Mouse (Mus musculus): ENCODE measurements around the gene Adra2b. TPM values are rescaled to one million over a fixed set of nuclear protein-coding genes. Genes with fewer than 3 reads are reported as not detected.

Adra2b gene
- total RNA-seq (2021): 2.6 TPM in 2 replicates
- long read RNA-seq, experiment 1, full-length matches to known transcripts: 2 of 2 reads
- long read RNA-seq, experiment 1, partial matches to known transcripts: 0 of 2 reads
- long read RNA-seq, experiment 1, other reads (novel, unspliced or antisense): 0 of 2 reads
- long read RNA-seq, experiment 2, full-length matches to known transcripts: 5 of 5 reads
- long read RNA-seq, experiment 2, partial matches to known transcripts: 0 of 5 reads
- long read RNA-seq, experiment 2, other reads (novel, unspliced or antisense): 0 of 5 reads

- peak; percentile 92 for DNase-seq
These were observed at the start of gene Adra2b for GRCm38 (mm10) chr2:127362459-127363281. Adra2b (plus strand) TSS chr2:127363208.

GRCm38 (mm10) chr2:127313878-127314277 is 49.1 kb upstream of the Adra2b start:
- DNase-seq: no peak

- no peak for DNase-seq
These were observed 48.4 kb upstream of the Adra2b start for GRCm38 (mm10) chr2:127314467-127315154.

GRCm38 (mm10) chr2:127315155-127315470 is 47.9 kb upstream of the Adra2b start:
- DNase-seq: no peak

- no peak for DNase-seq
These were observed 46.6 kb upstream of the Adra2b start for GRCm38 (mm10) chr2:127316431-127316830.

GRCm38 (mm10) chr2:127318136-127318535 is 44.9 kb upstream of the Adra2b start:
- DNase-seq: no peak

GRCm38 (mm10) chr2:127319071-127319470 is 43.9 kb upstream of the Adra2b start:
- DNase-seq: no peak

- DNase-seq: no peak
These were observed 40.2 kb upstream of the Adra2b start for GRCm38 (mm10) chr2:127322671-127323285.

- no peak for DNase-seq
These were observed 39.3 kb upstream of the Adra2b start for GRCm38 (mm10) chr2:127323667-127324066.

- no peak for DNase-seq
These were observed 38.6 kb upstream of the Adra2b start for GRCm38 (mm10) chr2:127324456-127324855.

- no peak for DNase-seq
These were observed 34.7 kb upstream of the Adra2b start for GRCm38 (mm10) chr2:127328090-127328851.

- DNase-seq: no peak
These were observed 30.0 kb upstream of the Adra2b start for GRCm38 (mm10) chr2:127332807-127333570.

- no peak for DNase-seq
These were observed 28.9 kb upstream of the Adra2b start for GRCm38 (mm10) chr2:127333945-127334603.

- peak; percentile 37 for DNase-seq
These were observed 27.9 kb upstream of the Adra2b start for GRCm38 (mm10) chr2:127335078-127335541.

- DNase-seq: peak; percentile 90
These were observed 27.1 kb upstream of the Adra2b start, which contains the start of gene Dusp2 for GRCm38 (mm10) chr2:127335767-127336496. Dusp2 (plus strand) TSS chr2:127336159.

GRCm38 (mm10) chr2:127336497-127336832 is 26.5 kb upstream of the Adra2b start:
- DNase-seq: no peak

- DNase-seq: no peak
These were observed 26.1 kb upstream of the Adra2b start for GRCm38 (mm10) chr2:127336885-127337284.

- no peak for DNase-seq
These were observed 25.5 kb upstream of the Adra2b start for GRCm38 (mm10) chr2:127337531-127337930.

- no peak for DNase-seq
These were observed 25.0 kb upstream of the Adra2b start for GRCm38 (mm10) chr2:127338012-127338411.

- DNase-seq: no peak
These were observed 24.6 kb upstream of the Adra2b start, which contains the start of gene Astl for GRCm38 (mm10) chr2:127338416-127338815. Astl (plus strand) TSS chr2:127338639.

Data from adrenal gland, postnatal 14 days (tissue).